Mouse (Mus musculus) frontal cortex, postnatal 36 days (tissue): ENCODE measurements around the gene Hist1h2bj.
"Not testable (repeated sequence)": the region's sequence is repeated elsewhere in the genome, so short reads cannot be mapped to it uniquely, and the experiment has no call there.

Experiments
- DNase-seq, 2 experiments: peaks; one replicate each; pipeline ENCODE4 v3.0.0; 2022; ENCODE audit warnings: low spot score in 2 of 2

Hist1h2bj gene

GRCm38 (mm10) chr13:22040464-22041141 is 2.4 kb upstream of the Hist1h2bj start:
- DNase-seq = no peak

- peak; percentile 99 for DNase-seq
Observed at GRCm38 (mm10) chr13:22041142-22041536, 1.9 kb upstream of the Hist1h2bj start, which contains the start of gene Hist1h4i. Gene Hist1h4i (minus strand): TSS chr13:22041362.

GRCm38 (mm10) chr13:22041651-22042567 is 1.1 kb upstream of the Hist1h2bj start:
- no peak for DNase-seq

DNA sequence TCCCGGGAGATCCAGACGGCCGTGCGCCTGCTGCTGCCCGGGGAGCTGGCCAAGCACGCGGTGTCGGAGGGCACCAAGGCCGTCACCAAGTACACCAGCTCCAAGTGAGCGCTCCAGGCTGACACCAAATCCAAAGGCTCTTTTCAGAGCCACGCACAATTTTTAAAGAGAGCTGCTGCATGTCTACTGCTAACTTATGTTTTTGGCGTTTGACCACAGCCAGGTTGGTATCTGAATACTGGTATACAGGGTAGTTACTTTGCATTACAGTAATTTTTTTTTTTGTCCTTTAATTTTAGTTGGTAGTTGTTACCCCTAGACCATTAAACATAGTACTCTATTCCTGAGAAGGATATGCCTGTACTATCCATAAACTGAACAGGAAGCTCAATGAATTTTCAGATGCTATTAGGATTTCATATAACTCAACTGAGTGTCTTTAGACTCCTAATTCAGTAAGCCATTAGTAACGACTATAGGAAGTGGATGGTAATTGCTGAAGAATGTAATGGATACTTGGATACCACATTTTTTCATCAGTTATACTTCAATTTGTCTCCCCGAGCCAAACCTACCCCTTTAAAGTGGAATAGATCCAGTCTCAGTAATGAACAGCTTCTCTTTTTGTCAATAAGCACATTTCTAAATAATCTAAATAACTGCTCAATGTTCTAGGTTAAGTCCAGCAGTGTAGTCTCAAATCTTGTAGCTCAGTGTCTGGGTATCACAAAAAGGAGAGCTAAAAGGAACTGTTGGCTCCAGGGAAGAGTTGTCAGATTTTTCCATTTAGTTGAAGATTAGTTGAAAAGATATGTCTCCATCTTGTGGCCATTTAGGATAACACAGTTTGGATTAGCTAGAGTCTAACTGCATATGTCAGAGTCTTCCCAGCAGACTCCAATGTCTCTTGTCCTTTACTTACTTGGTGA is 753 bp downstream of the Hist1h2bj start:
- DNase-seq = no peak

DNA sequence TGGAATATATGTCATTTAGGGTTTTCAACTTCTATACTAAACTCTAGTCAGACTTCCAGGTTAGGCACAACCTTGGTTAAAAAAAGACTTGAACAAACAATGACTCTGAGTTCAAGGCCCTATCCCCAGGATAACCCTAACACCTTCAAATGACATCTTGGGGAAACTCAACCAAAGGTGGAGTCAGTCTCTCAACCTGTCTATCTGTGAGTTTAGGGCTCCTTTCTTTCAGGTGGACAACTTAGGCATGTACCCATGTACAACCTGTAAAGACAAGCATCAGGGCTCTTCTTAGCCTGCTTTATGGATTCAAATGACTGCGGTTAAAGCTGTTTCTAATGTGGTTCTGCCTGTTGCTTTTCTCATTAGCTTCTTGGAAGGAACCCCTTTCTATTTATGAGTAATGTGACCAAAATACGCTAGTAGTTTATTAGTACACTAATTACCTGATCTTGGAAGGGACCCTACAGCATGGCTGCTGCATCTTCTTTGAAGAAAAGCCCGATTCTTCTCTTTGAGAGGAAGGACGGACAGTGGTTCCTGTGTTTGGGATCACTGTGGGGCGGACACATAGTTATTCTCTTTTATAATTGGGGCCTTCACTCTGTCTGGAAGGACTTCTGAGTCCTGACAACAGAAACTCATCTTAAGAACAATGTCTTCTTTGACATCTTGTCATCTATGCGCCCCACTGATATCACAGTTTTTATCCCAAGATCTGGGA is 1.6 kb downstream of the Hist1h2bj start:
- DNase-seq = no peak

DNA sequence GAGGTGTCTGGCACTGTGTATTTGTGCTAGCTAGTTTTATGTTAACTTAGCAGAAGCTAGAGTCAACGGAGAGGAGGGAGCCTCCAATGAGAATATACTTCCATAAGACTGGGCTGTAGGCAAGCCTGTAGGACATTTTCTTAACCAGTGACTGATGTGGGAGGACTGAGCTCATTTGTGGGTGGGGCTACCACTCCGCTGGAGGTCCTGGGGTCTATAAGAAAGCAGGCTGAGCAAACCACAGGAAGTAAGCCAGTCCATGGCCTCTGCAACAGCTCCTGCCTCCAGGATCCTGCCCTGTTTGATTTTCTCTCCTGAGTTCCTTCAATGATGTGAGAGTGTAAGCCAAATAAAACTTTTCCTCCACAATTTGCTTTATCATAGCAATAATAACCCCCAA is 2.3 kb downstream of the Hist1h2bj start:
- DNase-seq = no peak

GRCm38 (mm10) chr13:22049041-22049440 is 6.0 kb downstream of the Hist1h2bj start:
- DNase-seq = no peak

GRCm38 (mm10) chr13:22049737-22050440 is 6.9 kb downstream of the Hist1h2bj start:
- no peak for DNase-seq

DNA sequence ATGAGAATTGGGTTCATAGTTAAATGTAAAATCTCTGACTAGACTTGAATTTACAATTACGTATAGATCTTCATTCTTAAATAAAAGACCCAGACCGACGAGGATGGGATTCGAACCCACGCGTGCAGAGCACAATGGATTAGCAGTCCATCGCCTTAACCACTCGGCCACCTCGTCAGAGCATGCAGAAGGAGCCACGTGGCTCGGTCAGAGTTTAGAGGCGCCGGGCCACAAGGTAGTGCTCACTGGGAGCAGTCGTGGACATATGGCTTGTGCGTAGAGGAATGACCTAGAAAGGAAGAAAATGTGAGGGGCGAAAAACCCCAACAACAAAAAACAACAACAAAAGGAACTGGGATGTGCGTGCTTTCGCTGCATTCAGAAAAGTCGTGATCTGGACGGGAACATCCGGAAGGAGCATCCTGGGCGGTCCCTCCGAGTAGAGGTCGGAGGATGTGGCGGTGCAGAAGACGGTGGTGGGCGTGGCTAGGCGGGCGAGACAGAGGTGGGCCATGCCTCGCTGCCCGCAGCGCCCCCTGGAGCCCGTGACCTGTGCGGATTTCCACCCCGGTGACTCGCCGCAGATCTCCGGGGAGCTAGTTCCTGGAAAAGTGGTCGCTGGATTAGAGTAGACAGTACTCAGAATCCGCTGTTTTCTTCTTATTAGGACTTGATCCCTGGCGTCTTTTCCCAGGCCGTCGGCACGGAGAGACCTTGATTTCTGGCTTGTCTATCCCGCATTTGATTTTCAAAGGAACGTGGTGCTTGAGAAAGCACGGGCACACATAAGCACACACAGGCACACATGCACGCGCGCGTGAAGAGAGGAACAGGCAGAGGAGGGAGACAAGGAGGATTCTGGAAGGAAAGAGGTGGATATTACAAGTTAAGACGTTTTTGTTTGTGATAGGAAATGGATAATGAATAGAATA is 7.8 kb downstream of the Hist1h2bj start:
- peak; percentile 93 to 95 for DNase-seq

DNA sequence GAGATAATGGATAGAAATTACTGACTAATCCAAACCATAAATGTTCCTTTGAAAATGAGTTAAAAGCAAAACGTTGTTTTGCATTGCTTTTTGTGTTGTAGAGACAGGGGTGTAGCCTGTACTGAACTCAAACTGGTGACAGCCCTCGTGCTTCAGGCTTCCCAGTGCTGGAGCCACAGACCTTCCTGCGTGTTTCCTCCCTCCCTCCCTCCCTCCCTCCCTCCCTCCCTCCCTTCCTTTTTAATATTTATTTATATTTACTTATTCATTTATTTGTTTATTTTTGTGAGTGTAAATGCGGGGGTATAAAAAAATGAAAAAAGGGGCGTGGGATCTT is 8.5 kb downstream of the Hist1h2bj start:
- DNase-seq = no peak

- no peak for DNase-seq
Observed at GRCm38 (mm10) chr13:22053754-22054153, 10.7 kb downstream of the Hist1h2bj start.

- DNase-seq = no peak
Observed at GRCm38 (mm10) chr13:22061422-22061821, 18.4 kb downstream of the Hist1h2bj start.

GRCm38 (mm10) chr13:22063468-22063867 is 20.5 kb downstream of the Hist1h2bj start:
- DNase-seq = no peak

DNA sequence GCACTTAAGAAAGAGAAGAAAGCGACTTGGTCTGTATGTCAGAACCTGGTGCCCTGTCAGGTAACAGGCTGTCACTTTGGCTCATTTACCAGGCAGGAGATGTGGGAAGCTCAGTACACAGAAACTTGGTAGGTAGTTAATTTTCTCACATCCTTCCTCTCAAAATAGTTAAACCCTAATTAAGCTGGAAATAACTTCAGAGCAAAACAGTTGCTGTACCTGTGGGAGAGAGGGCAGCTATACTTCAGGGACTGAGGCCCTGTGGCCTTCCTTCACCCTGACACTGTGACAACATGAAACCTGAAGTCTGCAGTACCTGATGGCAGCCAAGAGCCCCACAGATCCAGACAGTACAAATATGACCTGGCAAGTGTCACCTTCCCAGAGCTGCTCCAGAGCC is 41.1 kb downstream of the Hist1h2bj start, which contains the start of gene Vmn1r188:
Gene Vmn1r188, plus strand, starts transcription at position 301 of the 400 bp plus-strand sequence.
- not testable (repeated sequence) for DNase-seq
